Mouse (Mus musculus): ENCODE results near the gene Prelp. TPM values are rescaled to one million over a fixed set of nuclear protein-coding genes. Genes with fewer than 3 reads are reported as not detected.

The Prelp gene
- polyA plus RNA-seq, 1 experiment from 2014 or later = 1.9 TPM

DNA sequence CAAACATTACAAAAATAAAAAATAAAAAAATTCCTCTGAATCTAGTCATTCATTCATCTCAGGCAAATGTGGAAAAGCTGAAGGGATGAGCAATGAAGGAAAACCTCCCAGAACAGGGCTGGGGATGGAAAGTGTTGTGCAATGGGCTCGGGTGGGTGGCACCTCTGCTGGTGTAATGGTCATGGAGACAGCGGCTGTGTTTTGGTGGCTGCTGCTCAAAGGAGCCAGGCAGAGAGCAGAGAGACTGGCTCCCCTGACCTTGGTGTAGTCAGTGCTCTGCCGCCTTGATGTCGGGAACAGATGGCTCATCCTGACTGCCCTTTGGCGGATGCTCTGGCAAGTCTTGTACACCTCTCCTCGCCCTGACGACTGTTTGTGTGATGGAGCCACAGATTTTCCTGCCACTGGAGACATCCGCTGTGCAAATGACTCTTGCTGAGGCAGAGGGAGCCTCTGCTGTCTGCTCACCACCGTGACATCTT, 32.1 kb upstream of the Prelp start:
- 60% methylated on average over 9 of the region's 9 CpGs for WGBS
- no peak for ATAC-seq (ENCODE audit: low FRiP score, low read depth)
- no peak overlapping the region for H3K9ac ChIP-seq (replicated peaks)
- H3K36me3 ChIP-seq = no peaks in the 10 kb centered on the region
- H3K4me3 ChIP-seq = no peak overlapping the region
- peaks cover 3% of the 10 kb centered on the region; the same call in 1 of the 2 replicates for H3K4me1 ChIP-seq
- H3K27me3 ChIP-seq = no peaks in the 10 kb centered on the region
- no peaks in the 10 kb centered on the region for H3K9me3 ChIP-seq
- no peak overlapping the region for H3K4me2 ChIP-seq (replicated peaks)
- no peak overlapping the region for H3K27ac ChIP-seq (replicated peaks)

DNA sequence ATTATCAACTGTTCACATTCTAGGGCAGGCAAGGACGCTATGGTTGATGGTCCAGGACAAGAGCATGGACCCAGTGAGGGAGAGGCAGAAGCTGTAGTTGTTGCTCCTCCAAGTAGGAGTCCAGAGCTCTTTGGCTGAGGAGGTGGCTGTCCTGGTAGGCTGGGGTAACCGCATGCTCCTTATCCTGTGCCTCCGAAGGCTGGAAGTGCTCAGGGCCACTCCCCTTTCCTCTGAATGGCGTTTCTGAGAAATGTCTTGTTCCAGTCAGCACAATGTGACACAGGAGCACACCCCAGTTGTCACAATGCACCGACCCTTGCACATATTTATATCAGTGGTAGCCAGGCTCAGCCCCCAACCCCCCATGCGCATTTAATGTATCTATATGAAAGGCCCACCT, 30.4 kb upstream of the Prelp start:
- Histone ChIP-seq H3K4me2 (replicated peaks) (no peak overlapping the region), H3K9me3 (no peaks in the 10 kb centered on the region), H3K4me1 (peaks cover 3% of the 10 kb centered on the region; the same call in 1 of the 2 replicates), H3K4me3 (no peak overlapping the region), H3K9ac (replicated peaks) (no peak overlapping the region), H3K27me3 (no peaks in the 10 kb centered on the region), H3K36me3 (no peaks in the 10 kb centered on the region), H3K27ac (replicated peaks) (no peak overlapping the region)
- WGBS = 67% methylated on average over 6 of the region's 6 CpGs
- ATAC-seq (ENCODE audit: low FRiP score, low read depth) = no peak

DNA sequence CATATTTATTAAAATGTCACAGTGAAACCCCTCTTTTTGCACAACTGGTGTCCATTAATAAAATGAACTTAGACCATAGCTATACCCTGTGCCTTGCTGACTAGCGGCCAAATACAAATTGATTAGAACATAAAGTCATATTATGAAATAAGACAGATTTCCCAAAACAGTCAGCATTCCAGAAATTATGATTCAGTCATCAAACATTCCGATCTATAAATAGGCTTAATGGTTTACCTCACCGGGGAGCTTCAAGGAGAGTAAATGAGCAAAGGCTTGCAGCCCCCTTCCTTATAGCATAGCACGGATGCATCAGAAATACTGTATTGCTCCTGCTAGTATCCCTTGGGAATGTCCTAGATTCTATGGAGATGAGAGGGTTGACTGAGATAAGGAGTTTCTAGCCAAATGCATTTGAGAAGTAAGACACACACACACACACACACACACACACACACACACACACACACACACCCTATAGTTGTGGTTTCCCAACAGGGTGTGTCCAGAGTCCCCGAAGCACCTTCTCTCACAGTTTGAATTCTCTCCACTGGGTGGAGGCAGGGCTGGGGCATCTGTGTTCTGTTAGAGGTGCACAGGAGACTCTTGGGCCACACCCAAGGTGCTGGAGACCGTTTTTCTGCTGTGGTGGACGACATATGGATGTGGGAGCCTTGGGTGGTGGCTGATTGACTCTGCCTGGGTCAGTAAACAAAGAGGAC, 29.0 kb upstream of the Prelp start:
- H3K4me1 ChIP-seq = peaks cover 3% of the 10 kb centered on the region; the same call in 1 of the 2 replicates
- H3K27me3 ChIP-seq = 0 out of 2 replicates have a peak, but pooled peaks cover 3% of the 10 kb centered on the region
- no peak overlapping the region for H3K4me2 ChIP-seq (replicated peaks)
- H3K9me3 ChIP-seq = no peaks in the 10 kb centered on the region
- H3K27ac ChIP-seq (replicated peaks) = no peak overlapping the region
- H3K36me3 ChIP-seq = no peaks in the 10 kb centered on the region
- ATAC-seq (ENCODE audit: low FRiP score, low read depth) = no peak
- no peak overlapping the region for H3K9ac ChIP-seq (replicated peaks)
- WGBS = 83% methylated on average over 7 of the region's 7 CpGs
- H3K4me3 ChIP-seq = no peak overlapping the region

DNA sequence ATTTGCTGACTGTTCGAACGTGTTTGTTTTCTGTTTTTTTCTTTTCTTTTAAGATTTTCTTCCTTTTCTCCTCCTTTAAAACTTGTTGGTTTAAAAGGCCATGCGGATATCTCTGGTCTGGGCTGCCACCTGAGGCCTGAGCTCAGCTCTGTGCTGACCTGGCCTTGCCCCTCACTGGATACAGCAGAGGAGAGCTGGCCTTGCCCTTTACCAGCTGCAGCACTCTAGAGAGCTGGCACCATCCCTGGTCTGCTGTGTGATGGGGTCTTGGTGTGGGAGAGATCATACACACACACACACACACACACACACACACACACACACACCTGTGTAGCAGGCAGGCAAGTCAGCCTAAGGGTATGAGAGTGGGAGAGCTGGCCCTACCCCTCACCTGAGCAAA, 23.9 kb upstream of the Prelp start:
- 0 out of 2 replicates have a peak, but pooled peaks cover 2% of the 10 kb centered on the region for H3K9me3 ChIP-seq
- H3K4me3 ChIP-seq = no peak overlapping the region
- no peak overlapping the region for H3K4me2 ChIP-seq (replicated peaks)
- H3K27ac ChIP-seq (replicated peaks) = no peak overlapping the region
- WGBS = 92% methylated on average over 3 of the region's 3 CpGs
- no peak for ATAC-seq (ENCODE audit: low FRiP score, low read depth)
- H3K9ac ChIP-seq (replicated peaks) = no peak overlapping the region
- no peaks in the 10 kb centered on the region for H3K4me1 ChIP-seq
- H3K36me3 ChIP-seq = no peaks in the 10 kb centered on the region
- 0 out of 2 replicates have a peak, but pooled peaks cover 3% of the 10 kb centered on the region for H3K27me3 ChIP-seq

DNA sequence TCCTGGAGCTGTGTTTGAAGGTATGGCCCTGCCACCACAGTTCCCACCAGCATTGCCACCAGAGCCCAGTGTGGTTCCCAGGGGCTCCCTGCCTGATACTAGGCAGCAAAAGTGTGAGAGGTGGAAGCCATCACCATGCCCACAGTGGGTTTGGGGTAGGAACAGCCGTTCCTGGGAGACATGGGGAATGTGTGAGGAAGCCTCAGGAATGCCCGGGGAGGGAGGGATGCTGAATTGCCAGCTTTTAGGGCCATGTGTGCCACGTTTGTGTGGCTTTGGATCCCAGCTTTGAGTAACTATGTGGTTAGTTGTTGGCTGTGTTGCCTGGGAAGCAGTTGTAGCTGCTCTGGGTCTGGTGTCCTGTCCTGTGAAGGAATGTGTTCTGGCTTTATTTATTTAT, 20.7 kb upstream of the Prelp start:
- no peak overlapping the region for H3K4me2 ChIP-seq (replicated peaks)
- H3K27me3 ChIP-seq = 0 out of 2 replicates have a peak, but pooled peaks cover 3% of the 10 kb centered on the region
- H3K4me1 ChIP-seq = no peaks in the 10 kb centered on the region
- ATAC-seq (ENCODE audit: low FRiP score, low read depth) = no peak
- 75% methylated on average over 3 of the region's 3 CpGs for WGBS
- no peak overlapping the region for H3K9ac ChIP-seq (replicated peaks)
- H3K9me3 ChIP-seq = 0 out of 2 replicates have a peak, but pooled peaks cover 2% of the 10 kb centered on the region
- H3K4me3 ChIP-seq = no peak overlapping the region
- no peak overlapping the region for H3K27ac ChIP-seq (replicated peaks)
- H3K36me3 ChIP-seq = no peaks in the 10 kb centered on the region

DNA sequence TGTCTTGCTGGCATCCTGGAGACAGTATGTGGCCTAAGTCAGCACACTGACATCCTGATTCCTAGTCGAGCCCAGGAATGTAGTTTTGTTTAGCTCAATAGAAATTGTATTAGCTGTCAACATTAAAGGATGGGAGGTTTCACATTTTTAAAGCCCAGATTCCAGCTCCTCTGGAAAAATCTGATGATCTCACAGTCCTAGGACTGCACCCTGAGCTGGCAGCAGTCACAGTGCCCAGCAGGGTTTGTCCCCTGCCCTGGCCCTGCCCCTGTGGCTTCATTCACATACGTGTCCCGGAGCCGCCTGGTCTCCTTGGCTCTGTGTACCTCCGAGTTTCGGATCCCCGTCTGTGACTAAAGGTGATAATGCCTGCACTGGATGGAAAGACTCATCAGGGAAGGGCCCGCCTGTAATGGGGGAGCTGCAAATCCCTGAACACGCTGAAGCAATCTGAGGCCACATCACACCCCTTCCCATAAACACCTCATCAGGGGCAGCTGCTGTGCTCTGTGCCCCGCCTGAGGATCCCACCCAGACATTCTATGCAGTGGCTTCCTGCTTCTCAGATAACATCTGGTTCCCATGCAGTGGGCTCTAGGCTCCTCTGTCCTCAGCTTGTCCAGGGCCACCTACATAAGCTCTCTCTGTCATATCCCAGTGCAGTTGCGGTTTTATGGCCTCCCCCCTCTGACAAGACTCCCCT, 20.1 kb upstream of the Prelp start:
- H3K27ac ChIP-seq (replicated peaks) = no peak overlapping the region

DNA sequence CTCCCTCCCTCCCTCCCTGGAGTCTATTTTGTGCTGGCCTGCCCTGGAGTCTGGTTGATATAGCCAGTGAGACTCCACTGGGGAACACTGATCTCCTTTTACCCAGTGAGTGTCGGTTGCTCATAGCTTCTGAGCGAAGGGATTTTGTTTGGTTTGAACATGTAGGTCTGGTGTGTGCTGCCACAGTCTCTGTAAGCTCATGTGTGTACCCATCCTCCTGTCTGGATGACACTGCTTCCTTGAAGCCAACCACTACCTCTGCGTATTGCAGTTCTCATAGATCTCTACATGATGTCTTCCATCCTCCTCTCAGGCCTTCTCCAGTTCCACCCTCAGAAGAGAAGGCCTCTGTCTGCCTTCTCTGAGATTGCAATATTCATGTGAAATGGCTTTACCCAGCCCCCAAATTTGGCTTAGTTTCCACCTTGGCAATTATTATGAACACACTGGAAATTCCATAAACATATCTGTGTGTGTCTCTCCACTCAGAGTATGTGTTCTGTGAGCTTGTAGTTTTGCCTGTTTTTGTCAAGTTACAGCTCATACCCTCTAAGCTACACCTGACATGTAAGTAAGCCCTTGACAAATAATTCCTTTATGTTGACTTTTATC, 19.4 kb upstream of the Prelp start:
- no peak overlapping the region for H3K4me3 ChIP-seq
- H3K4me1 ChIP-seq = no peaks in the 10 kb centered on the region
- H3K4me2 ChIP-seq (replicated peaks) = no peak overlapping the region
- no peak overlapping the region for H3K9ac ChIP-seq (replicated peaks)
- H3K27me3 ChIP-seq = 0 out of 2 replicates have a peak, but pooled peaks cover 3% of the 10 kb centered on the region
- ATAC-seq (ENCODE audit: low FRiP score, low read depth) = no peak
- H3K36me3 ChIP-seq = no peaks in the 10 kb centered on the region
- H3K27ac ChIP-seq (replicated peaks) = no peak overlapping the region
- WGBS = 80% methylated on average over 3 of the region's 3 CpGs
- 0 out of 2 replicates have a peak, but pooled peaks cover 2% of the 10 kb centered on the region for H3K9me3 ChIP-seq

More for the DNA sequence above, 20.1 kb upstream of the Prelp start:
- 0 out of 2 replicates have a peak, but pooled peaks cover 2% of the 10 kb centered on the region for H3K9me3 ChIP-seq
- no peaks in the 10 kb centered on the region for H3K4me1 ChIP-seq
- ATAC-seq (ENCODE audit: low FRiP score, low read depth) = no peak
- H3K27me3 ChIP-seq = 0 out of 2 replicates have a peak, but pooled peaks cover 3% of the 10 kb centered on the region
- H3K36me3 ChIP-seq = no peaks in the 10 kb centered on the region
- 78% methylated on average over 11 of the region's 11 CpGs for WGBS
- no peak overlapping the region for H3K4me2 ChIP-seq (replicated peaks)
- no peak overlapping the region for H3K9ac ChIP-seq (replicated peaks)
- H3K4me3 ChIP-seq = no peak overlapping the region

DNA sequence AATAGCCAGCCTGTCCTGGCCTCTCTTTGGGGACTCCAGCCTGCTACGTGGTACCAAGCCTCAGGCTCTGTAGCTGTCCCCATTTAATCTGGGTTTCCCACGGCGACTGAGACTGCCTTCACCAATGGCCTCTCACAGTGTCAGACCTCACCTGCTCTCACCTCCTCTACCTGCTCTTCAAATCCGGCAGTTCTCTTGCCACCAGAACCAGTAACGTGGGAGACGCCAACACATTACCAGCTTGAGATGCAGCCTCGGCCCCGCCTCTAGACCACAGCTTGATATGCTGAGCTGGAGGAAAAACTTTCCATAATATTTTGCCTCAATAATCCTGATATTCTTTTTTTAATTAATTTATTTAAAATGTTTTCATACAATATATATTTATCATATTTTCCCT, 18.5 kb upstream of the Prelp start:
- H3K4me3 ChIP-seq = no peak overlapping the region
- no peaks in the 10 kb centered on the region for H3K4me1 ChIP-seq
- H3K27ac ChIP-seq (replicated peaks) = no peak overlapping the region
- 88% methylated on average over 8 of the region's 8 CpGs for WGBS
- no peak overlapping the region for H3K4me2 ChIP-seq (replicated peaks)
- no peaks in the 10 kb centered on the region for H3K27me3 ChIP-seq
- no peak for ATAC-seq (ENCODE audit: low FRiP score, low read depth)
- H3K36me3 ChIP-seq = no peaks in the 10 kb centered on the region
- no peak overlapping the region for H3K9ac ChIP-seq (replicated peaks)
- H3K9me3 ChIP-seq = 0 out of 2 replicates have a peak, but pooled peaks cover 2% of the 10 kb centered on the region

DNA sequence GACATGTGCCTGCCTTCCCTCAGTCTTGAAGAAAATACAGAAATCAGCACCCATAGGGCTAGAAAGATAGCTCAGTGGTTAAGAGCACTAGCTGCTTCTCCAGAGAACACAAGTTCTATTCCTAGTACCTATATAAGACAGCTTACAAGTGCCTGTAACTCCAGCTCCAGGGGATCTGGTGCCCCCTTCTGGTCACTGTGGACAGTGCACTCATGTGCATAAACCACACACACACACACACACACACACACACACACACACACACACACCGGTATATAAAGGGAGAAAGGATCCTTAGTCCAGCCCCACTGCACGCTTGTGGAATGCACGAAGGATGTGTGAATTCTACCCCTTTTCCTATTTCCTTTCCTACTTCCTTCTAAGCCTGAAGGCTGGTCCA, 15.0 kb upstream of the Prelp start:
- ATAC-seq (ENCODE audit: low FRiP score, low read depth) = no peak
- no peaks in the 10 kb centered on the region for H3K9me3 ChIP-seq
- H3K4me3 ChIP-seq = no peak overlapping the region
- no peaks in the 10 kb centered on the region for H3K4me1 ChIP-seq
- H3K9ac ChIP-seq (replicated peaks) = no peak overlapping the region
- no peak overlapping the region for H3K4me2 ChIP-seq (replicated peaks)
- no peak overlapping the region for H3K27ac ChIP-seq (replicated peaks)
- no peaks in the 10 kb centered on the region for H3K36me3 ChIP-seq
- 100% methylated on average over 3 of the region's 3 CpGs for WGBS
- no peaks in the 10 kb centered on the region for H3K27me3 ChIP-seq

DNA sequence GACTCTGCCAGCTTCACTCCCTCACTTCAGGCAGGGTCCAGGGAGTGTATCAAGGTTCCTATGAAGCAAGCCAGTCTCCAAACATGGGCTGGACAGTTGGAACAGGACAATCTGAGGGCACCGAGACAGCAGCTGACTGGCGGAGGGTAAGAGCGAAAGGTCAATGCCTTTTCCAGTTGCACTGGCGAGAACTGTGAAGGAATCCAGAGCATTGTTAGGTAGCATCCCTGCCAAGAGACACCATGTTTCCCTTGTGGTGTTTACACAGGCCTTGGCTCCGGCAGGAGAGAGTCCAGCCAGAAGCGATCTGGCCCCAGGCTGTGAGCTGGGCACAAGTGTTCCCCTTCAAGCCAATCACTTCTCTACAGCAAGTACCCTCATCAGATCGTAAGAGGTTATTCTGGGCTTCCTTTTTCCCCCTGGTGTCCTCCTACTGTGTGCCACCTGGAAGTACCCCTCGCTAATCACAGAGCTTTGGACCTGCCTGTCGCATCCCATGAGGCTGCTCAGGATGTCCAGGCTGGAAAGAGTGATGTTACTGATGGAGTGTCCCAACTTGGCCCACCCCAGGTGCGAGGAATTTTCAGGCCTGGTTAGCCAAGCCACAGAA, 13.2 kb upstream of the Prelp start:
- H3K4me3 ChIP-seq = no peak overlapping the region
- no peak overlapping the region for H3K27ac ChIP-seq (replicated peaks)
- H3K4me2 ChIP-seq (replicated peaks) = no peak overlapping the region
- no peaks in the 10 kb centered on the region for H3K9me3 ChIP-seq
- no peak overlapping the region for H3K9ac ChIP-seq (replicated peaks)
- H3K4me1 ChIP-seq = no peaks in the 10 kb centered on the region
- H3K27me3 ChIP-seq = no peaks in the 10 kb centered on the region
- 85% methylated on average over 10 of the region's 10 CpGs for WGBS
- no peaks in the 10 kb centered on the region for H3K36me3 ChIP-seq
- no peak for ATAC-seq (ENCODE audit: low FRiP score, low read depth)

DNA sequence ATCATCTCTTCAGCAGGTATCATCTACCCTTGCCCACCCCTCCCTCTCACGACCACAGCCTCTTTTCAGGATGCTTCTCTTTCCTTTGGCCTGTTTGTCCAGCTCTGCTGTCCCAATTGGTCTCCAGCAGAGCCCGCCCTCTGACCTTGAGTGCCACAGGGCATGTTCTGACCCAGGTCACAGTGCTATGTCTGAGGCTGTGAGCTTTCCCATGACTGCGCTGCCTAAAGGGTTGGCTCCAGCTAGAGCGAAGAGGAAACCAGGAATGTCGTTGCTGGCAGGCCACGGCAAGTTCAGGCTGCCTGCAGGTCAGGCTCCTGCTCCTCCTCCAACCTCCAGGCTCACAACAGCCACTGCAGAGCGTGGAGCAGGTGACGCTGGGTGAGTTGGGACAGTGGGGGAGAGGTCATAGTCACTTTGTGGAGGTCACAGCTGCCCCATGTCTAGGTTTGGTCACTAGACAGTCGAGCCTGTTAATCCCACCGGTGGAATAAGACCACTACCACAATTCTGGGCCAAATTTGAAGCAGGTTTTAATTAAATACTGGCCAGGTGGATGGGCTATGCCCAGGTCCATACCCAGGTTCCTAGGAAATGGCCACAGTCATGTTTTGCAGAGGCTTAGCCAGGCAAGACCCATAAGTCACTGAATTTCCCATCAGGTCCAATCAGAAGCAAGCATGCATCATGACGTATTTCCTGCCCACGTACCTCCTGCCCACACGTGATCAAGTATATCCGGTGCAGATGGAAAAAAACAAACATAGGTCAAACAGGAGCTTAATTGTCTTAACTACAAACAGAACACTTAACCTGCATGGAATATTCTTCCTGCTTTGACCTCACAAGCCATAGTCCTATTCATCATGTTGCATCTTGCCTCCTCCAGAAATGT, 12.3 kb upstream of the Prelp start:
- no peak overlapping the region for H3K4me3 ChIP-seq
- no peak overlapping the region for H3K9ac ChIP-seq (replicated peaks)
- no peak for ATAC-seq (ENCODE audit: low FRiP score, low read depth)
- no peaks in the 10 kb centered on the region for H3K4me1 ChIP-seq
- H3K4me2 ChIP-seq (replicated peaks) = no peak overlapping the region
- no peaks in the 10 kb centered on the region for H3K36me3 ChIP-seq
- no peaks in the 10 kb centered on the region for H3K27me3 ChIP-seq
- WGBS = 77% methylated on average over 14 of the region's 14 CpGs
- no peaks in the 10 kb centered on the region for H3K9me3 ChIP-seq
- no peak overlapping the region for H3K27ac ChIP-seq (replicated peaks)

All from midbrain, embryonic 12.5 days (tissue).